Mouse (Mus musculus) right cerebral cortex, postnatal 25 days (tissue): ENCODE results near the gene Pomt1.

Experiments used
- DNase-seq: peaks from one replicate; pipeline ENCODE4 v3.0.0; 2022

The Pomt1 gene

GRCm38 (mm10) chr2:32235886-32236759 is at the start of gene Pomt1:
TSS of gene Pomt1 (plus strand) at chr2:32236590.
- peak; percentile 90 for DNase-seq

- DNase-seq = peak; percentile 76
Observed at GRCm38 (mm10) chr2:32187019-32187551, 49.3 kb upstream of the Pomt1 start.

- no peak for DNase-seq
Observed at GRCm38 (mm10) chr2:32187649-32188048, 48.7 kb upstream of the Pomt1 start.

GRCm38 (mm10) chr2:32189060-32189681 is 47.2 kb upstream of the Pomt1 start:
- no peak for DNase-seq

GRCm38 (mm10) chr2:32190620-32191019 is 45.8 kb upstream of the Pomt1 start:
- DNase-seq = no peak

- DNase-seq = no peak
Observed at GRCm38 (mm10) chr2:32191872-32192507, 44.4 kb upstream of the Pomt1 start.

- DNase-seq = no peak
Observed at GRCm38 (mm10) chr2:32198977-32199376, 37.4 kb upstream of the Pomt1 start.

GRCm38 (mm10) chr2:32200033-32200432 is 36.4 kb upstream of the Pomt1 start:
- DNase-seq = no peak

- DNase-seq = no peak
Observed at GRCm38 (mm10) chr2:32200712-32201111, 35.7 kb upstream of the Pomt1 start.

- no peak for DNase-seq
Observed at GRCm38 (mm10) chr2:32201527-32201926, 34.9 kb upstream of the Pomt1 start.

- DNase-seq = no peak
Observed at GRCm38 (mm10) chr2:32203853-32204252, 32.5 kb upstream of the Pomt1 start.

- DNase-seq = no peak
Observed at GRCm38 (mm10) chr2:32207682-32208081, 28.7 kb upstream of the Pomt1 start.

GRCm38 (mm10) chr2:32211689-32212088 is 24.7 kb upstream of the Pomt1 start:
- no peak for DNase-seq

- DNase-seq = no peak
Observed at GRCm38 (mm10) chr2:32213000-32213399, 23.4 kb upstream of the Pomt1 start.

- no peak for DNase-seq
Observed at GRCm38 (mm10) chr2:32215576-32215975, 20.8 kb upstream of the Pomt1 start.

GRCm38 (mm10) chr2:32216506-32216905 is 19.9 kb upstream of the Pomt1 start:
- no peak for DNase-seq

GRCm38 (mm10) chr2:32217656-32218055 is 18.7 kb upstream of the Pomt1 start:
- no peak for DNase-seq

GRCm38 (mm10) chr2:32218113-32218512 is 18.3 kb upstream of the Pomt1 start:
- DNase-seq = no peak

GRCm38 (mm10) chr2:32218541-32219334 is 17.7 kb upstream of the Pomt1 start:
- DNase-seq = no peak

- DNase-seq = no peak
Observed at GRCm38 (mm10) chr2:32219501-32219900, 16.9 kb upstream of the Pomt1 start.

GRCm38 (mm10) chr2:32220021-32220420 is 16.4 kb upstream of the Pomt1 start:
- no peak for DNase-seq

- DNase-seq = no peak
Observed at GRCm38 (mm10) chr2:32220969-32221368, 15.4 kb upstream of the Pomt1 start.

GRCm38 (mm10) chr2:32221577-32221976 is 14.8 kb upstream of the Pomt1 start:
- DNase-seq = no peak
